Mouse (Mus musculus) erythroblast, embryonic 14.5 days (primary cell): ENCODE data around the gene Lama4. TPM values are rescaled to one million over a fixed set of nuclear protein-coding genes. Genes with fewer than 3 reads are reported as not detected.

Source experiments
- H3K27me3 ChIP-seq: 2 replicates; pipeline ENCODE4 v1.6.1; 2012; ENCODE audit warnings: inconsistent platforms; ENCODE audit not compliant: control insufficient read depth
- H3K36me3 ChIP-seq: 2 replicates; pipeline ENCODE4 v1.6.1; 2012; ENCODE audit warnings: mild to moderate bottlenecking, inconsistent platforms; ENCODE audit not compliant: control insufficient read depth
- H3K4me1 ChIP-seq: 2 replicates; pipeline ENCODE4 v1.6.1; 2012; ENCODE audit warnings: inconsistent platforms; ENCODE audit not compliant: control insufficient read depth
- H3K4me3 ChIP-seq: replicated peaks from 2 replicates; pipeline ENCODE3; 2012; ENCODE audit warnings: moderate library complexity, mild to moderate bottlenecking, inconsistent platforms
- H3K9me3 ChIP-seq: 2 replicates; pipeline ENCODE4 v1.6.1; 2012; ENCODE audit warnings: low read length, inconsistent platforms, mixed read lengths; ENCODE audit not compliant: control insufficient read depth
- GATA1 ChIP-seq: IDR thresholded peaks from 2 replicates; pipeline ENCODE4 v1.6.1; 2012; ENCODE audit warnings: low read length, inconsistent platforms, mixed read lengths
- TAL1 ChIP-seq: IDR thresholded peaks from 3 replicates; pipeline ENCODE4 v1.6.1; 2012; ENCODE audit warnings: low read length, inconsistent platforms, mixed read lengths
- polyA plus RNA-seq: library from polyadenylated mRNA; stranded (reverse); fragments of >175 nt; gene quantifications from 2 replicates; pipeline ENCODE4 v1.2.3, GENCODE M21; 2012

The Lama4 gene
- polyA plus RNA-seq, 1 experiment, result not detected

- no peaks in the 10 kb centered on the region for H3K9me3 ChIP-seq
- H3K36me3 ChIP-seq, result no peaks in the 10 kb centered on the region
- no peak for TF ChIP-seq GATA1
- no peak for TF ChIP-seq TAL1
- no peaks in the 10 kb centered on the region for H3K27me3 ChIP-seq
- H3K4me1 ChIP-seq, result no peaks in the 10 kb centered on the region
- H3K4me3 ChIP-seq, result no peak overlapping the region
Observed at GRCm38 (mm10) chr10:39109489-39109874, 144.2 kb downstream of the Lama4 start.

GRCm38 (mm10) chr10:39121412-39121811 is 156.1 kb downstream of the Lama4 start:
- H3K4me3 ChIP-seq, result no peak overlapping the region

GRCm38 (mm10) chr10:39133462-39134310 is 168.4 kb downstream of the Lama4 start, which contains the start of the genes Fam229b and Tube1:
Gene Fam229b (minus strand): TSS chr10:39133914.
Gene Tube1 (plus strand): TSS chr10:39133976.
- H3K4me3 ChIP-seq, result peak within 1 kb of the TSS; percentile 87
- no peaks in the 10 kb centered on the region for H3K27me3 ChIP-seq
- H3K9me3 ChIP-seq, result no peaks in the 10 kb centered on the region
- H3K36me3 ChIP-seq, result peaks cover 26% of the 10 kb centered on the region
- peaks cover 24% of the 10 kb centered on the region for H3K4me1 ChIP-seq
- TF ChIP-seq GATA1 (no peak), TAL1 (no peak)

More at GRCm38 (mm10) chr10:39121412-39121811, 156.1 kb downstream of the Lama4 start:
- H3K27me3 ChIP-seq, result no peaks in the 10 kb centered on the region
- TF ChIP-seq GATA1, result no peak
- no peak for TF ChIP-seq TAL1
- H3K36me3 ChIP-seq, result no peaks in the 10 kb centered on the region
- no peaks in the 10 kb centered on the region for H3K9me3 ChIP-seq
- no peaks in the 10 kb centered on the region for H3K4me1 ChIP-seq

GRCm38 (mm10) chr10:39137766-39138165 is 172.5 kb downstream of the Lama4 start:
- H3K4me1 ChIP-seq, result peaks cover 37% of the 10 kb centered on the region
- H3K27me3 ChIP-seq, result no peaks in the 10 kb centered on the region
- TF ChIP-seq GATA1, result no peak
- TF ChIP-seq TAL1, result no peak
- peaks cover 59% of the 10 kb centered on the region for H3K36me3 ChIP-seq
- H3K9me3 ChIP-seq, result no peaks in the 10 kb centered on the region
- no peak overlapping the region for H3K4me3 ChIP-seq

- no peak for TF ChIP-seq GATA1
- Histone ChIP-seq H3K27me3 (no peaks in the 10 kb centered on the region), H3K36me3 (peaks cover 67% of the 10 kb centered on the region), H3K4me3 (no peak overlapping the region), H3K9me3 (no peaks in the 10 kb centered on the region), H3K4me1 (peaks cover 31% of the 10 kb centered on the region)
Observed at GRCm38 (mm10) chr10:39138761-39139160, 173.4 kb downstream of the Lama4 start.

GRCm38 (mm10) chr10:39140843-39141242 is 175.5 kb downstream of the Lama4 start:
- Histone ChIP-seq H3K9me3 (no peaks in the 10 kb centered on the region), H3K4me1 (peaks cover 14% of the 10 kb centered on the region), H3K27me3 (no peaks in the 10 kb centered on the region), H3K36me3 (peaks cover 85% of the 10 kb centered on the region), H3K4me3 (no peak overlapping the region)
- TF ChIP-seq TAL1 (no peak), GATA1 (no peak)

- Histone ChIP-seq H3K4me1 (peaks cover 13% of the 10 kb centered on the region), H3K27me3 (no peaks in the 10 kb centered on the region), H3K9me3 (no peaks in the 10 kb centered on the region), H3K4me3 (no peak overlapping the region), H3K36me3 (peaks cover 88% of the 10 kb centered on the region)
- TF ChIP-seq GATA1 (no peak), TAL1 (no peak)
Observed at GRCm38 (mm10) chr10:39141401-39141800, 176.1 kb downstream of the Lama4 start.

GRCm38 (mm10) chr10:39142216-39142615 is 176.9 kb downstream of the Lama4 start:
- Histone ChIP-seq H3K4me3 (no peak overlapping the region), H3K4me1 (peaks cover 13% of the 10 kb centered on the region), H3K9me3 (no peaks in the 10 kb centered on the region), H3K36me3 (peaks cover 88% of the 10 kb centered on the region), H3K27me3 (no peaks in the 10 kb centered on the region)
- TF ChIP-seq TAL1 (no peak), GATA1 (no peak)

- TF ChIP-seq TAL1 (no peak), GATA1 (no peak)
- peaks cover 9% of the 10 kb centered on the region for H3K36me3 ChIP-seq
- H3K4me1 ChIP-seq, result no peaks in the 10 kb centered on the region
- H3K4me3 ChIP-seq, result no peak overlapping the region
- H3K9me3 ChIP-seq, result no peaks in the 10 kb centered on the region
- peaks cover 7% of the 10 kb centered on the region; the same call in 1 of the 2 replicates for H3K27me3 ChIP-seq
Observed at GRCm38 (mm10) chr10:39156719-39157118, 191.4 kb downstream of the Lama4 start.
